Mouse (Mus musculus): ENCODE data around the gene Arrdc2. TPM values are rescaled to one million over a fixed set of nuclear protein-coding genes. Genes with fewer than 3 reads are reported as not detected.

Gene Arrdc2
- polyA plus RNA-seq, 1 experiment from 2014 or later, result 5.5 TPM

- no peak overlapping the region for H3K9ac ChIP-seq
- 7% methylated on average over 30 of the region's 30 CpGs for WGBS
- no peak; the same call in 1 of the 2 replicates for ATAC-seq (ENCODE audit: borderline replicate concordance, extremely low read depth, low FRiP score, low TSS enrichment)
Observed at GRCm38 (mm10) chr8:70816679-70817078, 22.8 kb downstream of the Arrdc2 start.

GRCm38 (mm10) chr8:70812885-70813284, 26.6 kb downstream of the Arrdc2 start:
- H3K9me3 ChIP-seq, result no peaks in the 10 kb centered on the region
- no peaks in the 10 kb centered on the region for H3K36me3 ChIP-seq
- H3K27ac ChIP-seq, result no peak overlapping the region
- H3K9ac ChIP-seq, result no peak overlapping the region
- peaks cover 8% of the 10 kb centered on the region for H3K4me1 ChIP-seq
- ATAC-seq (ENCODE audit: borderline replicate concordance, extremely low read depth, low FRiP score, low TSS enrichment), result no peak
- H3K27me3 ChIP-seq, result peaks cover 31% of the 10 kb centered on the region
- H3K4me2 ChIP-seq, result no peak overlapping the region
- no peak overlapping the region for H3K4me3 ChIP-seq
- 46% methylated on average over 4 of the region's 4 CpGs for WGBS

More at GRCm38 (mm10) chr8:70816679-70817078, 22.8 kb downstream of the Arrdc2 start:
- Histone ChIP-seq H3K9me3 (no peaks in the 10 kb centered on the region), H3K27me3 (peaks cover 44% of the 10 kb centered on the region), H3K4me2 (peak overlapping the region; percentile 50), H3K36me3 (no peaks in the 10 kb centered on the region), H3K27ac (no peak overlapping the region), H3K4me1 (peaks cover 23% of the 10 kb centered on the region), H3K4me3 (peak overlapping the region; percentile 17)

- H3K27me3 ChIP-seq, result peaks cover 24% of the 10 kb centered on the region
- 33% methylated on average over 4 of the region's 4 CpGs for WGBS
Observed at GRCm38 (mm10) chr8:70812055-70812454, 27.5 kb downstream of the Arrdc2 start.

GRCm38 (mm10) chr8:70810962-70811680, 28.4 kb downstream of the Arrdc2 start:
- Histone ChIP-seq H3K4me3 (no peak overlapping the region), H3K27me3 (peaks cover 14% of the 10 kb centered on the region; the same call in 1 of the 2 replicates), H3K4me2 (no peak overlapping the region), H3K9ac (no peak overlapping the region), H3K9me3 (no peaks in the 10 kb centered on the region), H3K36me3 (no peaks in the 10 kb centered on the region), H3K4me1 (no peaks in the 10 kb centered on the region), H3K27ac (no peak overlapping the region)
- WGBS, result 69% methylated on average over 20 of the region's 20 CpGs
- no peak for ATAC-seq (ENCODE audit: borderline replicate concordance, extremely low read depth, low FRiP score, low TSS enrichment)

More at GRCm38 (mm10) chr8:70812055-70812454, 27.5 kb downstream of the Arrdc2 start:
- Histone ChIP-seq H3K4me2 (no peak overlapping the region), H3K4me3 (no peak overlapping the region), H3K36me3 (no peaks in the 10 kb centered on the region), H3K9ac (no peak overlapping the region), H3K9me3 (no peaks in the 10 kb centered on the region), H3K4me1 (peaks cover 5% of the 10 kb centered on the region), H3K27ac (no peak overlapping the region)
- ATAC-seq (ENCODE audit: borderline replicate concordance, extremely low read depth, low FRiP score, low TSS enrichment), result no peak

- no peak overlapping the region for H3K27ac ChIP-seq
- peaks cover 5% of the 10 kb centered on the region for H3K4me1 ChIP-seq
- H3K4me2 ChIP-seq, result no peak overlapping the region
- no peak for ATAC-seq (ENCODE audit: borderline replicate concordance, extremely low read depth, low FRiP score, low TSS enrichment)
- no peaks in the 10 kb centered on the region for H3K9me3 ChIP-seq
- H3K36me3 ChIP-seq, result no peaks in the 10 kb centered on the region
- 73% methylated on average over 7 of the region's 8 CpGs for WGBS
- peaks cover 7% of the 10 kb centered on the region; the same call in 1 of the 2 replicates for H3K27me3 ChIP-seq
- H3K4me3 ChIP-seq, result no peak overlapping the region
- H3K9ac ChIP-seq, result no peak overlapping the region
Observed at GRCm38 (mm10) chr8:70808955-70809701, 30.4 kb downstream of the Arrdc2 start.

- peaks cover 12% of the 10 kb centered on the region for H3K4me1 ChIP-seq
- H3K4me3 ChIP-seq, result no peak within 1 kb of the TSS
- H3K36me3 ChIP-seq, result no peaks in the 10 kb centered on the region
- peaks cover 13% of the 10 kb centered on the region for H3K27me3 ChIP-seq
- no peak within 1 kb of the TSS for H3K9ac ChIP-seq
- no peak within 1 kb of the TSS for H3K27ac ChIP-seq
- ATAC-seq (ENCODE audit: borderline replicate concordance, extremely low read depth, low FRiP score, low TSS enrichment), result no peak
- 60% methylated on average over 5 of the region's 5 CpGs for WGBS
- H3K9me3 ChIP-seq, result no peaks in the 10 kb centered on the region
- no peak within 1 kb of the TSS for H3K4me2 ChIP-seq
Observed at GRCm38 (mm10) chr8:70808239-70808638, 31.3 kb downstream of the Arrdc2 start, which contains the start of gene Il12rb1. Gene Il12rb1 (plus strand): TSS chr8:70808449.

- no peak overlapping the region for H3K9ac ChIP-seq
- ATAC-seq (ENCODE audit: borderline replicate concordance, extremely low read depth, low FRiP score, low TSS enrichment), result no peak
- H3K9me3 ChIP-seq, result no peaks in the 10 kb centered on the region
- no peak overlapping the region for H3K4me2 ChIP-seq
- 52% methylated on average over 1 of the region's 1 CpGs for WGBS
- H3K36me3 ChIP-seq, result no peaks in the 10 kb centered on the region
- peaks cover 17% of the 10 kb centered on the region for H3K27me3 ChIP-seq
- H3K4me3 ChIP-seq, result no peak overlapping the region
- no peak overlapping the region for H3K27ac ChIP-seq
- H3K4me1 ChIP-seq, result peaks cover 12% of the 10 kb centered on the region
Observed at GRCm38 (mm10) chr8:70807304-70807703, 32.2 kb downstream of the Arrdc2 start.

GRCm38 (mm10) chr8:70806541-70806940, 33.0 kb downstream of the Arrdc2 start:
- 53% methylated on average over 4 of the region's 4 CpGs for WGBS
- no peak overlapping the region for H3K4me3 ChIP-seq
- H3K4me1 ChIP-seq, result peaks cover 12% of the 10 kb centered on the region
- no peaks in the 10 kb centered on the region for H3K36me3 ChIP-seq
- H3K9me3 ChIP-seq, result no peaks in the 10 kb centered on the region
- H3K4me2 ChIP-seq, result no peak overlapping the region
- no peak overlapping the region for H3K27ac ChIP-seq
- peaks cover 25% of the 10 kb centered on the region for H3K27me3 ChIP-seq
- H3K9ac ChIP-seq, result no peak overlapping the region
- ATAC-seq (ENCODE audit: borderline replicate concordance, extremely low read depth, low FRiP score, low TSS enrichment), result no peak

GRCm38 (mm10) chr8:70804481-70805206, 34.9 kb downstream of the Arrdc2 start, which contains the start of gene Mast3:
Gene Mast3 (minus strand): TSS chr8:70805054.
- no peak within 1 kb of the TSS for H3K27ac ChIP-seq
- H3K4me1 ChIP-seq, result peaks cover 12% of the 10 kb centered on the region
- H3K9me3 ChIP-seq, result no peaks in the 10 kb centered on the region
- H3K36me3 ChIP-seq, result no peaks in the 10 kb centered on the region
- H3K9ac ChIP-seq, result peak within 1 kb of the TSS; percentile 23; the same call in 1 of the 2 replicates
- H3K4me3 ChIP-seq, result peak within 1 kb of the TSS; percentile 52
- H3K27me3 ChIP-seq, result peaks cover 41% of the 10 kb centered on the region
- under 1% methylated on average over 45 of the region's 45 CpGs for WGBS
- peak; percentile 87 for ATAC-seq (ENCODE audit: borderline replicate concordance, extremely low read depth, low FRiP score, low TSS enrichment)
- peak within 1 kb of the TSS; percentile 94 for H3K4me2 ChIP-seq

GRCm38 (mm10) chr8:70803761-70804480, 35.6 kb downstream of the Arrdc2 start:
- H3K9me3 ChIP-seq, result no peaks in the 10 kb centered on the region
- 2% methylated on average over 45 of the region's 47 CpGs for WGBS
- peaks cover 49% of the 10 kb centered on the region for H3K27me3 ChIP-seq
- peak overlapping the region; percentile 23; the same call in 1 of the 2 replicates for H3K9ac ChIP-seq
- peaks cover 12% of the 10 kb centered on the region for H3K4me1 ChIP-seq
- H3K36me3 ChIP-seq, result no peaks in the 10 kb centered on the region
- H3K27ac ChIP-seq, result no peak overlapping the region
- peak overlapping the region; percentile 94 for H3K4me2 ChIP-seq
- H3K4me3 ChIP-seq, result peak overlapping the region; percentile 52
- peak; percentile 47; the same call in 1 of the 2 replicates for ATAC-seq (ENCODE audit: borderline replicate concordance, extremely low read depth, low FRiP score, low TSS enrichment)
